Mouse (Mus musculus): ENCODE measurements around the gene Cadm1.

Gene Cadm1

GRCm38 (mm10) chr9:47858778-47859395 is 328.9 kb downstream of the Cadm1 start:
- in situ Hi-C loops (cut with MboI, MseI) = no loop called here

GRCm38 (mm10) chr9:47860994-47861393 is 331.0 kb downstream of the Cadm1 start:
- in situ Hi-C loops (cut with MboI, MseI) = no loop called here

GRCm38 (mm10) chr9:47861783-47862182 is 331.8 kb downstream of the Cadm1 start:
- in situ Hi-C loops (cut with MboI, MseI) = no loop called here

- in situ Hi-C loops (cut with MboI, MseI) = no loop called here
Measured at GRCm38 (mm10) chr9:47866001-47866400, 336.0 kb downstream of the Cadm1 start.

- in situ Hi-C loops (cut with MboI, MseI) = no loop called here
Measured at GRCm38 (mm10) chr9:47867474-47867873, 337.5 kb downstream of the Cadm1 start.

- in situ Hi-C loops (cut with MboI, MseI) = no loop called here
Measured at GRCm38 (mm10) chr9:47869661-47870060, 339.7 kb downstream of the Cadm1 start.

GRCm38 (mm10) chr9:47876557-47877206 is 346.7 kb downstream of the Cadm1 start:
- in situ Hi-C loops (cut with MboI, MseI) = no loop called here

GRCm38 (mm10) chr9:47880171-47880570 is 350.2 kb downstream of the Cadm1 start:
- in situ Hi-C loops (cut with MboI, MseI) = no loop called here

- in situ Hi-C loops (cut with MboI, MseI) = no loop called here
Measured at GRCm38 (mm10) chr9:47882372-47882771, 352.4 kb downstream of the Cadm1 start.

GRCm38 (mm10) chr9:47891721-47892120 is 361.7 kb downstream of the Cadm1 start:
- in situ Hi-C loops (cut with MboI, MseI) = no loop called here

- in situ Hi-C loops (cut with MboI, MseI) = no loop called here
Measured at GRCm38 (mm10) chr9:47892995-47893394, 363.0 kb downstream of the Cadm1 start.

GRCm38 (mm10) chr9:47894096-47894495 is 364.1 kb downstream of the Cadm1 start:
- in situ Hi-C loops (cut with MboI, MseI) = no loop called here

- in situ Hi-C loops (cut with MboI, MseI) = no loop called here
Measured at GRCm38 (mm10) chr9:47894661-47895060, 364.7 kb downstream of the Cadm1 start.

- in situ Hi-C loops (cut with MboI, MseI) = no loop called here
Measured at GRCm38 (mm10) chr9:47895121-47895520, 365.1 kb downstream of the Cadm1 start.

- in situ Hi-C loops (cut with MboI, MseI) = no loop called here
Measured at GRCm38 (mm10) chr9:47900734-47901133, 370.8 kb downstream of the Cadm1 start.

- in situ Hi-C loops (cut with MboI, MseI) = no loop called here
Measured at GRCm38 (mm10) chr9:47903661-47904060, 373.7 kb downstream of the Cadm1 start.

- in situ Hi-C loops (cut with MboI, MseI) = no loop called here
Measured at GRCm38 (mm10) chr9:47904339-47904922, 374.5 kb downstream of the Cadm1 start.

GRCm38 (mm10) chr9:47906521-47906920 is 376.5 kb downstream of the Cadm1 start:
- in situ Hi-C loops (cut with MboI, MseI) = no loop called here

All from T-helper 2 cell (primary cell).